Mouse (Mus musculus) megakaryocyte, embryonic 14.5 days (primary cell): ENCODE measurements around the gene Usp42.

Experiments used
- FLI1 ChIP-seq: IDR thresholded peaks from 2 replicates; pipeline ENCODE4 v1.6.1; 2012; ENCODE audit warnings: low read length, inconsistent platforms, mixed read lengths
- GATA1 ChIP-seq: IDR thresholded peaks from 3 replicates; pipeline ENCODE4 v1.6.1; 2012; ENCODE audit warnings: mixed read lengths, low read length, inconsistent platforms, borderline replicate concordance

- TF ChIP-seq GATA1: no peak
- no peak for TF ChIP-seq FLI1
Measured at GRCm38 (mm10) chr5:143706822-143707200, 25.3 kb downstream of the Usp42 start.
